Mouse (Mus musculus) liver, embryonic 13.5 days (tissue): ENCODE data around the gene Pxt1. TPM values are rescaled to one million over a fixed set of nuclear protein-coding genes. Genes with fewer than 3 reads are reported as not detected.
A peak's percentile ranks its signal among the peaks of the same experiment; 100 is the strongest.

Experiments used
- ATAC-seq: fragments of 200-750 bp; cut with Nextera tagmentation; 2 replicates; pipeline ENCODE4 v1.8.0; 2017; ENCODE audit warnings: low read depth, mild to moderate bottlenecking, moderate number of reproducible peaks, moderate library complexity
- DNase-seq: peaks from one replicate; pipeline ENCODE4 v3.0.0; 2022
- H3K27ac ChIP-seq: fragments of 300-500 bp; sonication (generic); 2 replicates; pipeline ENCODE4 v1.5.1; 2015; ENCODE audit warnings: moderate library complexity, mild to moderate bottlenecking, inconsistent platforms
- H3K27me3 ChIP-seq: fragments of 300-500 bp; sonication (generic); 2 replicates; pipeline ENCODE4 v1.6.1; 2015; ENCODE audit warnings: mild to moderate bottlenecking, inconsistent platforms
- H3K36me3 ChIP-seq: fragments of 300-500 bp; sonication (generic); 2 replicates; pipeline ENCODE4 v1.6.1; 2015; ENCODE audit warnings: mild to moderate bottlenecking, inconsistent platforms
- H3K4me1 ChIP-seq: fragments of 300-500 bp; sonication (generic); replicated peaks from 2 replicates; pipeline ENCODE4 v1.6.1; 2015; ENCODE audit warnings: inconsistent platforms
- H3K4me2 ChIP-seq: fragments of 300-500 bp; sonication (generic); 2 replicates; pipeline ENCODE4 v1.6.1; 2015; ENCODE audit warnings: inconsistent platforms, mild to moderate bottlenecking, moderate library complexity
- H3K4me3 ChIP-seq: fragments of 300-500 bp; sonication (generic); replicated peaks from 2 replicates; pipeline ENCODE4 v1.5.1; 2015; ENCODE audit warnings: mild to moderate bottlenecking, inconsistent platforms
- H3K9ac ChIP-seq: fragments of 300-500 bp; sonication (generic); 2 replicates; pipeline ENCODE4 v1.6.1; 2015; ENCODE audit warnings: mild to moderate bottlenecking, inconsistent platforms
- H3K9me3 ChIP-seq: fragments of 300-500 bp; sonication (generic); replicated peaks from 2 replicates; pipeline ENCODE4 v1.6.1; 2016; ENCODE audit warnings: inconsistent platforms
- WGBS: fragments of 180-500 bp; shearing (Covaris S2); methylation state at CpG from one replicate; pipeline ENCODE4 v1.1.7; 2015; ENCODE audit not compliant: insufficient replicate concordance; 5-methylcytosine and 5-hydroxymethylcytosine counted together
- polyA plus RNA-seq: library from polyadenylated mRNA; unstranded; fragments of >200 nt; fragmentation: Nextera tagmentation; extraction: Ambion mirVana; gene quantifications from 2 replicates; pipeline ENCODE4 v1.2.1, GENCODE M21; 2015

Gene Pxt1
- polyA plus RNA-seq, 1 experiment from 2014 or later, result 0.45 TPM

- peaks cover 76% of the 10 kb centered on the region for H3K4me1 ChIP-seq
- peak overlapping the region; percentile 99 for H3K27ac ChIP-seq
- no peaks in the 10 kb centered on the region for H3K27me3 ChIP-seq
- H3K9ac ChIP-seq, result peak overlapping the region; percentile 84
- DNase-seq (peak; percentile 87), ATAC-seq (peak; percentile 85)
- H3K36me3 ChIP-seq, result no peaks in the 10 kb centered on the region
- WGBS, result 11% methylated on average over 14 of the region's 14 CpGs
- peak overlapping the region; percentile 30 for H3K4me3 ChIP-seq
- peak overlapping the region; percentile 68 for H3K4me2 ChIP-seq
- H3K9me3 ChIP-seq, result no peaks in the 10 kb centered on the region
Observed at GRCm38 (mm10) chr17:28930392-28931074, 13.1 kb downstream of the Pxt1 start.

GRCm38 (mm10) chr17:28929369-28929768 is 14.3 kb downstream of the Pxt1 start:
- 85% methylated on average over 4 of the region's 4 CpGs for WGBS
- no peaks in the 10 kb centered on the region for H3K9me3 ChIP-seq
- no peaks in the 10 kb centered on the region for H3K36me3 ChIP-seq
- DNase-seq (no peak), ATAC-seq (no peak)
- peaks cover 66% of the 10 kb centered on the region for H3K4me1 ChIP-seq
- H3K27ac ChIP-seq, result peak overlapping the region; percentile 99
- H3K27me3 ChIP-seq, result no peaks in the 10 kb centered on the region
- peak overlapping the region; percentile 63 for H3K9ac ChIP-seq
- no peak overlapping the region for H3K4me3 ChIP-seq
- no peak overlapping the region for H3K4me2 ChIP-seq

GRCm38 (mm10) chr17:28928004-28928403 is 15.6 kb downstream of the Pxt1 start:
- H3K27me3 ChIP-seq, result no peaks in the 10 kb centered on the region

GRCm38 (mm10) chr17:28926866-28927635 is 16.6 kb downstream of the Pxt1 start:
- Histone ChIP-seq H3K27me3 (no peaks in the 10 kb centered on the region), H3K4me3 (no peak overlapping the region), H3K4me1 (peaks cover 60% of the 10 kb centered on the region), H3K27ac (peak overlapping the region; percentile 99), H3K36me3 (no peaks in the 10 kb centered on the region), H3K9me3 (no peaks in the 10 kb centered on the region), H3K4me2 (no peak overlapping the region), H3K9ac (no peak overlapping the region)
- DNase-seq (peak; percentile 62), ATAC-seq (no peak)
- 33% methylated on average over 15 of the region's 15 CpGs for WGBS

More at GRCm38 (mm10) chr17:28928004-28928403, 15.6 kb downstream of the Pxt1 start:
- Histone ChIP-seq H3K9ac (no peak overlapping the region), H3K27ac (peak overlapping the region; percentile 99), H3K36me3 (no peaks in the 10 kb centered on the region), H3K4me1 (peaks cover 66% of the 10 kb centered on the region), H3K9me3 (no peaks in the 10 kb centered on the region), H3K4me3 (no peak overlapping the region), H3K4me2 (no peak overlapping the region)
- 77% methylated on average over 9 of the region's 9 CpGs for WGBS
- DNase-seq, result no peak
- no peak for ATAC-seq

- no peak overlapping the region for H3K9ac ChIP-seq
- peak overlapping the region; percentile 78; the same call in 1 of the 2 replicates for H3K27ac ChIP-seq
- H3K27me3 ChIP-seq, result no peaks in the 10 kb centered on the region
- H3K4me3 ChIP-seq, result no peak overlapping the region
- H3K9me3 ChIP-seq, result no peaks in the 10 kb centered on the region
- H3K4me1 ChIP-seq, result peaks cover 53% of the 10 kb centered on the region
- H3K4me2 ChIP-seq, result no peak overlapping the region
- 9% methylated on average over 13 of the region's 13 CpGs for WGBS
- H3K36me3 ChIP-seq, result no peaks in the 10 kb centered on the region
- no peak for ATAC-seq
- peak; percentile 61 for DNase-seq
Observed at GRCm38 (mm10) chr17:28926380-28926779, 17.3 kb downstream of the Pxt1 start.

GRCm38 (mm10) chr17:28924957-28925595 is 18.6 kb downstream of the Pxt1 start:
- no peak for ATAC-seq
- no peak for DNase-seq

GRCm38 (mm10) chr17:28922096-28922495 is 21.5 kb downstream of the Pxt1 start:
- Histone ChIP-seq H3K9ac (no peak overlapping the region), H3K36me3 (no peaks in the 10 kb centered on the region), H3K27ac (no peak overlapping the region), H3K4me1 (peaks cover 19% of the 10 kb centered on the region), H3K27me3 (no peaks in the 10 kb centered on the region), H3K4me2 (no peak overlapping the region), H3K4me3 (no peak overlapping the region), H3K9me3 (no peaks in the 10 kb centered on the region)
- no peak for DNase-seq
- no peak for ATAC-seq
- 19% methylated on average over 6 of the region's 6 CpGs for whole genome bisulfite sequencing

More at GRCm38 (mm10) chr17:28924957-28925595, 18.6 kb downstream of the Pxt1 start:
- H3K4me3 ChIP-seq, result no peak overlapping the region
- WGBS, result 73% methylated on average over 8 of the region's 8 CpGs
- no peaks in the 10 kb centered on the region for H3K9me3 ChIP-seq
- H3K4me1 ChIP-seq, result peaks cover 49% of the 10 kb centered on the region
- no peak overlapping the region for H3K4me2 ChIP-seq
- H3K9ac ChIP-seq, result no peak overlapping the region
- no peaks in the 10 kb centered on the region for H3K36me3 ChIP-seq
- no peak overlapping the region for H3K27ac ChIP-seq
- H3K27me3 ChIP-seq, result no peaks in the 10 kb centered on the region

- no peaks in the 10 kb centered on the region for H3K36me3 ChIP-seq
- H3K4me1 ChIP-seq, result peaks cover 9% of the 10 kb centered on the region
- no peak overlapping the region for H3K4me2 ChIP-seq
- H3K4me3 ChIP-seq, result no peak overlapping the region
- ATAC-seq (no peak), DNase-seq (no peak)
- 48% methylated on average over 8 of the region's 8 CpGs for WGBS
- H3K9ac ChIP-seq, result no peak overlapping the region
- H3K9me3 ChIP-seq, result no peaks in the 10 kb centered on the region
- H3K27me3 ChIP-seq, result no peaks in the 10 kb centered on the region
- H3K27ac ChIP-seq, result no peak overlapping the region
Observed at GRCm38 (mm10) chr17:28921086-28921485, 22.6 kb downstream of the Pxt1 start.

- no peak overlapping the region for H3K27ac ChIP-seq
- 80% methylated on average over 1 of the region's 1 CpGs for WGBS
- peaks cover 8% of the 10 kb centered on the region for H3K4me1 ChIP-seq
- peaks cover 3% of the 10 kb centered on the region; the same call in 1 of the 2 replicates for H3K27me3 ChIP-seq
- no peak for DNase-seq
- no peak for ATAC-seq
- no peaks in the 10 kb centered on the region for H3K36me3 ChIP-seq
- no peak overlapping the region for H3K4me3 ChIP-seq
- no peak overlapping the region for H3K9ac ChIP-seq
- H3K9me3 ChIP-seq, result no peaks in the 10 kb centered on the region
- no peak overlapping the region for H3K4me2 ChIP-seq
Observed at GRCm38 (mm10) chr17:28916520-28916919, 27.1 kb downstream of the Pxt1 start.

GRCm38 (mm10) chr17:28915060-28915628 is 28.5 kb downstream of the Pxt1 start, which contains the start of gene 4930539E08Rik:
Gene 4930539E08Rik (minus strand): TSS chr17:28915324.
- WGBS, result 56% methylated on average over 12 of the region's 12 CpGs
- H3K4me3 ChIP-seq, result no peak within 1 kb of the TSS
- peaks cover 4% of the 10 kb centered on the region for H3K4me1 ChIP-seq
- ATAC-seq (no peak), DNase-seq (no peak)
- no peaks in the 10 kb centered on the region for H3K36me3 ChIP-seq
- peaks cover 11% of the 10 kb centered on the region for H3K27me3 ChIP-seq
- H3K27ac ChIP-seq, result no peak within 1 kb of the TSS
- no peaks in the 10 kb centered on the region for H3K9me3 ChIP-seq
- H3K9ac ChIP-seq, result no peak within 1 kb of the TSS
- no peak within 1 kb of the TSS for H3K4me2 ChIP-seq

- H3K4me3 ChIP-seq, result no peak overlapping the region
- peaks cover 23% of the 10 kb centered on the region for H3K27me3 ChIP-seq
- DNase-seq (no peak), ATAC-seq (no peak)
- H3K27ac ChIP-seq, result no peak overlapping the region
- no peak overlapping the region for H3K9ac ChIP-seq
- H3K36me3 ChIP-seq, result no peaks in the 10 kb centered on the region
- no peak overlapping the region for H3K4me2 ChIP-seq
- 68% methylated on average over 6 of the region's 6 CpGs for WGBS
- H3K4me1 ChIP-seq, result peaks cover 14% of the 10 kb centered on the region
- no peaks in the 10 kb centered on the region for H3K9me3 ChIP-seq
Observed at GRCm38 (mm10) chr17:28913940-28914339, 29.7 kb downstream of the Pxt1 start.
